Mouse (Mus musculus): ENCODE results near the gene Gsg1l. TPM values are rescaled to one million over a fixed set of nuclear protein-coding genes. Genes with fewer than 3 reads are reported as not detected.

The Gsg1l gene
- polyA plus RNA-seq, 1 experiment from 2014 or later = 0.65 TPM

DNA sequence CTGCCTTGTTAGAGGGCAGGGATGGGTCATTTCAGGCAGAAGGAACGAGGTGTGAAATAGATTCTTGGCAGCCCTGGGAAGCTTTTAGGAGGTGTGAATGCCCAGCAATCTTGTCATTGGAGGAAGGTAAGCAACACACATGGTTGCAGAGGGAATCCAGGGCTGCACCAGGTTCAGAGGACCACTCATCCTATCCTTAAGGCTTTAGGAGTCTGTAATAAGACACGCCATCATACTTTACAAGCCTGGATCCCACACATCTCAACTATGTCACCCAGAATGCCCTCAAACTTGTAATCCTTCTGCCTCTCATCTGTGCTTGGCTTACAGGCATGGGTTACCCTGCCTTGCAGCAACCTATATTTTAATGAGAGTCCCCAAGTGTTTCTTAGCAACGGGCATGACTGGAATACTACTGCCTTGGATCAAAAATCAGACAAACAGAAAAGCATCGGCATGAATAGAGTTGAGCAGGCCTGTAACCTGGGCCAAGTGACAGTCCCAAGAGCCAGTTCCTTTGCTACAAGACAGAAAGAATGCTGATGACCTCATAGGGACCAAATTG is 196.0 kb downstream of the Gsg1l start:
- H3K27ac ChIP-seq (ENCODE audit: low read length) = no peak overlapping the region
- no peaks in the 10 kb centered on the region for H3K36me3 ChIP-seq (ENCODE audit: control insufficient read depth, insufficient read depth, low read length)
- H3K4me3 ChIP-seq (ENCODE audit: low read depth, low read length) = no peak overlapping the region
- ATAC-seq (ENCODE audit: insufficient number of reproducible peaks, insufficient read depth, low FRiP score, low read depth) = no peak
- no peaks in the 10 kb centered on the region for H3K4me1 ChIP-seq (ENCODE audit: control insufficient read depth, insufficient read depth, low read length)
- no peak overlapping the region for H3K9ac ChIP-seq (replicated peaks; ENCODE audit: low read depth, low read length)
- H3K4me2 ChIP-seq (replicated peaks; ENCODE audit: low read depth, low read length) = no peak overlapping the region
- WGBS = 70% methylated on average over 4 of the region's 4 CpGs
- no peaks in the 10 kb centered on the region for H3K9me3 ChIP-seq (ENCODE audit: control insufficient read depth, low read depth, low read length)
- no peaks in the 10 kb centered on the region for H3K27me3 ChIP-seq (ENCODE audit: control insufficient read depth, insufficient read depth, low read length)

DNA sequence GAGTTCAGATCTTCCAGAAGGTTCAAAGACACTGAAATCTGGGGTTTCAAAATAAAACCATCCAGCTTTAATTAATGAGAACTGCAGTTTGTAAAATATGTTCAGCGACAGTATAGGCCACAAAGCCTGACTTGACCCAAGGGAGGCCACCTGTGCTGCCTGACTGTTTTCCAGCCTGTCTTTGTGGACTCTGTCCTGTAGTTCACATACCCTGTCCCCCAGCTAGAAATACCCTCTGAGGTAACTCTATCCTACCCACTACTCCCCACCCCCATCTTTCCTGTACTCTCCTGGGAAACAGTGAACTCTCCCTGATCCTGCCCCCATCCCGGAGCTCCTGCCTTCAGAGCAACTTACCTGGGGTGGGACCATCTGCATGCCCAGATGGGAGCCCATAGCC is 199.0 kb downstream of the Gsg1l start:
- H3K27me3 ChIP-seq (ENCODE audit: control insufficient read depth, insufficient read depth, low read length) = no peaks in the 10 kb centered on the region
- no peaks in the 10 kb centered on the region for H3K9me3 ChIP-seq (ENCODE audit: control insufficient read depth, low read depth, low read length)
- H3K36me3 ChIP-seq (ENCODE audit: control insufficient read depth, insufficient read depth, low read length) = no peaks in the 10 kb centered on the region
- H3K4me3 ChIP-seq (ENCODE audit: low read depth, low read length) = no peak overlapping the region
- WGBS = 81% methylated on average over 2 of the region's 2 CpGs
- H3K4me2 ChIP-seq (replicated peaks; ENCODE audit: low read depth, low read length) = no peak overlapping the region
- H3K27ac ChIP-seq (ENCODE audit: low read length) = no peak overlapping the region
- no peak for ATAC-seq (ENCODE audit: insufficient number of reproducible peaks, insufficient read depth, low FRiP score, low read depth)
- H3K9ac ChIP-seq (replicated peaks; ENCODE audit: low read depth, low read length) = no peak overlapping the region
- no peaks in the 10 kb centered on the region for H3K4me1 ChIP-seq (ENCODE audit: control insufficient read depth, insufficient read depth, low read length)

DNA sequence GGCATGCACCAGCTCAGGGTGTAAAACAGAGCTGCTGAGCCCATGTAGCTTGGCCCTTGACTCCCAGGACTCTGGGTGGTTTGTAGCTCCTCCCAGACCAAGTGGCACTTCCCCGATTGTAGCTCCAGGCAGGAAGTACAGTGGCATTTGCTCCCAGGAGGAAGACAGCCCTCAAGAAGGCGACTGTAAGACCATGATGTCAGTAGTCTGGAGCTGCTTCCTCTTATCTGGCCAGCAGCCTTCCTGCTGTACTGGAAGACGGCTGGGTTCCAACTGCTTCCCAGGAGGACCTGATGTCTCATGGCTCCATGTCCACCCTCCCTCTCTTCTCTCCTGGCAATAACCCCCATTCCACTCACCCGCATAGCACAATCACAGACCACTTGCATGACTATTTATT is 204.2 kb downstream of the Gsg1l start:
- Histone ChIP-seq H3K27me3 (ENCODE audit: control insufficient read depth, insufficient read depth, low read length) (no peaks in the 10 kb centered on the region), H3K27ac (ENCODE audit: low read length) (no peak overlapping the region), H3K4me2 (replicated peaks; ENCODE audit: low read depth, low read length) (no peak overlapping the region), H3K4me1 (ENCODE audit: control insufficient read depth, insufficient read depth, low read length) (no peaks in the 10 kb centered on the region), H3K9me3 (ENCODE audit: control insufficient read depth, low read depth, low read length) (no peaks in the 10 kb centered on the region), H3K9ac (replicated peaks; ENCODE audit: low read depth, low read length) (no peak overlapping the region), H3K36me3 (ENCODE audit: control insufficient read depth, insufficient read depth, low read length) (no peaks in the 10 kb centered on the region), H3K4me3 (ENCODE audit: low read depth, low read length) (no peak overlapping the region)
- no peak for ATAC-seq (ENCODE audit: insufficient number of reproducible peaks, insufficient read depth, low FRiP score, low read depth)
- WGBS = 64% methylated on average over 4 of the region's 4 CpGs

DNA sequence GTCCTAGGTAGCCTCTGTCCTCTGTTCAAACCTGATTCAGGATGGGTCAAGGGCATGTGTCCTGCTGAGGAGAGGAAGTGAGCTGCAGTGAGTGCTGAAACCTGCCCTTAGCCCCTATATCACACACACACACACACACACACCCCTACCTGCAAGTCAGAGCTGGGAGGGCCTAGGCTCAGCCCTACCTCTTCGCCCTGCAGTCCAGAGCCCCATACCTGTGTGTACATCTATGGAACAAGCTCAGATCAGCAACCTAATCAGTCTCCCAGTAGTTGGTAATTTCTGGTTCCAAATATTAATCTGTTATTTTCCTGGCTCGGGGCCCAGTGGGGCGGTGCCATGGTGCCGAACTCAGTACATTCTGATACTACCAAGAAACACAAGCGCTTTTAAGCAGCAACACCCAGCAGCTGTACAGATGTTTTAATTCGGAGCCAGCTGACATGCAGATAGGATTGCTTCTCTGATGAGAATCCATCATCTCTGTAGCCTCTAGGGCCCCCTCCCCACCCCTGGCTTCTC is 208.2 kb downstream of the Gsg1l start:
- no peaks in the 10 kb centered on the region for H3K9me3 ChIP-seq (ENCODE audit: control insufficient read depth, low read depth, low read length)
- no peaks in the 10 kb centered on the region for H3K36me3 ChIP-seq (ENCODE audit: control insufficient read depth, insufficient read depth, low read length)
- no peaks in the 10 kb centered on the region for H3K27me3 ChIP-seq (ENCODE audit: control insufficient read depth, insufficient read depth, low read length)
- H3K4me2 ChIP-seq (replicated peaks; ENCODE audit: low read depth, low read length) = no peak overlapping the region
- no peak overlapping the region for H3K27ac ChIP-seq (ENCODE audit: low read length)
- 66% methylated on average over 6 of the region's 6 CpGs for WGBS
- ATAC-seq (ENCODE audit: insufficient number of reproducible peaks, insufficient read depth, low FRiP score, low read depth) = no peak
- no peak overlapping the region for H3K4me3 ChIP-seq (ENCODE audit: low read depth, low read length)
- H3K4me1 ChIP-seq (ENCODE audit: control insufficient read depth, insufficient read depth, low read length) = peaks cover 8% of the 10 kb centered on the region; the same call in 1 of the 2 replicates
- H3K9ac ChIP-seq (replicated peaks; ENCODE audit: low read depth, low read length) = no peak overlapping the region

DNA sequence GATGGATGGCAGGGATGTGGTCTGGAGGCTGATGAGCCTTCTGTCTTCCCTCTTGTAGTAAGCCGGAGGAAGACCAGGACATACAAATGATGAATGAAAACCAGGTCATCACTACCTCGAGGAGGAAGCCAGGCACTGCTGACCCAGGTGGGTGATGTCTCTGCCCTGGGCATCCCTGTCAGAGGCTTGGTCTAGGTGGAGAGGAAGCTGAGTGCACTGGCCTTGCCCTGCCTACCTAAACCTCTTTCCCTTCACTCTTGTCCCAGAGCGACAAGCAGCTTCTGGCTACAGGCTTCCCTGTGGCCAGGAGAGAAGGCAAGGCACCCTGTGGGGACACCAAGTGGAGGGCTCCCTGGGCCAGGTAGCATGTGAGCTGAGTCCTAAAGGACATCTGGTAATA is 209.3 kb downstream of the Gsg1l start:
- H3K36me3 ChIP-seq (ENCODE audit: control insufficient read depth, insufficient read depth, low read length) = no peaks in the 10 kb centered on the region
- 67% methylated on average over 3 of the region's 3 CpGs for WGBS
- H3K9me3 ChIP-seq (ENCODE audit: control insufficient read depth, low read depth, low read length) = no peaks in the 10 kb centered on the region
- ATAC-seq (ENCODE audit: insufficient number of reproducible peaks, insufficient read depth, low FRiP score, low read depth) = no peak
- no peak overlapping the region for H3K4me3 ChIP-seq (ENCODE audit: low read depth, low read length)
- no peak overlapping the region for H3K9ac ChIP-seq (replicated peaks; ENCODE audit: low read depth, low read length)
- H3K4me1 ChIP-seq (ENCODE audit: control insufficient read depth, insufficient read depth, low read length) = peaks cover 8% of the 10 kb centered on the region; the same call in 1 of the 2 replicates
- H3K27me3 ChIP-seq (ENCODE audit: control insufficient read depth, insufficient read depth, low read length) = no peaks in the 10 kb centered on the region
- H3K4me2 ChIP-seq (replicated peaks; ENCODE audit: low read depth, low read length) = no peak overlapping the region
- H3K27ac ChIP-seq (ENCODE audit: low read length) = no peak overlapping the region

DNA sequence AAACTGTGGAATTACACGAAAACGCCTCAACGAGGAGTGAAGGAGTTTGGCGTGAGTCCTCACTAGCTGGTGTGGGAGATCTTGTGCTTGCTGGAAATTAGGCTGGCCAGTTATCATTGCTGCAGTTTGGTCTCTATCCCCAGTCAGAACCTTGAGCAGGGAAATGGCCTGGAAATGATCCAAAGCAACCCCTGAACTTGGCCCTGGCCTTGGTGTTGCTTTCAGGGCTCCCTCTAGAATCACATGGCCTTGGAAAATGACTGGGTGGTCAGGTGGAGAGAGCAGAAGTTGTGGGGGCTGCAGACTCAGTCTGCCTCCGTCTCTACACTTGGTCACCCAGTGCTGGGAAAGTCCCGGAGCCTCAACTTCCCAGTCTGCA is 210.0 kb downstream of the Gsg1l start:
- H3K36me3 ChIP-seq (ENCODE audit: control insufficient read depth, insufficient read depth, low read length) = no peaks in the 10 kb centered on the region
- no peak overlapping the region for H3K4me2 ChIP-seq (replicated peaks; ENCODE audit: low read depth, low read length)
- no peak for ATAC-seq (ENCODE audit: insufficient number of reproducible peaks, insufficient read depth, low FRiP score, low read depth)
- no peaks in the 10 kb centered on the region for H3K27me3 ChIP-seq (ENCODE audit: control insufficient read depth, insufficient read depth, low read length)
- 50% methylated on average over 6 of the region's 6 CpGs for WGBS
- H3K9me3 ChIP-seq (ENCODE audit: control insufficient read depth, low read depth, low read length) = no peaks in the 10 kb centered on the region
- no peak overlapping the region for H3K9ac ChIP-seq (replicated peaks; ENCODE audit: low read depth, low read length)
- H3K4me1 ChIP-seq (ENCODE audit: control insufficient read depth, insufficient read depth, low read length) = peaks cover 8% of the 10 kb centered on the region; the same call in 1 of the 2 replicates
- H3K27ac ChIP-seq (ENCODE audit: low read length) = no peak overlapping the region
- no peak overlapping the region for H3K4me3 ChIP-seq (ENCODE audit: low read depth, low read length)

DNA sequence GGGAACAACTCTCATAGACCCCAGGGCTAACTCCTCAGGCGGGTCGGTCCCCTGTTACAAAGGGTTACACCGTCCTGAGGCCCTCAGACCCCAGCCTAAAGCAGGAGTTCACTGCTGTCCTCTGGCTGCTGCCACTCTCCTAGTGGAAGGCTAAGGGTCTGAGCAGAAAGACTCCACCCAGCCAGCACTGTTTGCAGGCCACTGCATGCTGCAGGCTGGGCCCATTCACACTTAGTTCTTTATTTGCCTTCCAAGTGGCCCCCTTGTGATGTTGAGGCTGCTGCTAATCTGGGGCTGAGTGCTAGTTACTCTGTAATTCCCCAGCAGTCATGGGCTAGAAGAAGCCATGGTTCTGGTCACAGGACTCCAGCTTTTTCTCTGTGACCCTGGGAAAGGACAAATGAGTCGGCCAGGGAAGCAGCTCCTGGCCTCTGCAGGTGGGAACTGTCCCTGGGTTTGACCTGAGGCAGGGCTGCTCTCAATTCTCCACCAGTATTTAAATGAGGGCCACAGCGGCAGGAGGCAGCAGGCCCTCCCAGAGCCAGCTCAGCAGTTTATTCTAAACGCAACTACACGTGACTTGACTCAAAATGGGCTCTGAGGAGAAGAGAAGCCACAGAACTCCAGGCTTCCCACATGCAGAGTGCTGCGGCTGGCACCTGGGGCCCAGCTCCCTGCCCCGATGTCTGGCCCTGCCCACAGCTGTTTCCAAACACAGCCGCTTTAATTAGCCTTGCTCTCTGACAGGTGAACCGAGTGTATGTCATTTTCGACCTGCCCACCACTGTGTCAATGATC is 210.6 kb downstream of the Gsg1l start:
- H3K9me3 ChIP-seq (ENCODE audit: control insufficient read depth, low read depth, low read length) = no peaks in the 10 kb centered on the region
- WGBS = 27% methylated on average over 12 of the region's 12 CpGs
- H3K36me3 ChIP-seq (ENCODE audit: control insufficient read depth, insufficient read depth, low read length) = no peaks in the 10 kb centered on the region
- no peak overlapping the region for H3K4me2 ChIP-seq (replicated peaks; ENCODE audit: low read depth, low read length)
- H3K4me1 ChIP-seq (ENCODE audit: control insufficient read depth, insufficient read depth, low read length) = peaks cover 8% of the 10 kb centered on the region; the same call in 1 of the 2 replicates
- ATAC-seq (ENCODE audit: insufficient number of reproducible peaks, insufficient read depth, low FRiP score, low read depth) = no peak
- no peaks in the 10 kb centered on the region for H3K27me3 ChIP-seq (ENCODE audit: control insufficient read depth, insufficient read depth, low read length)
- H3K4me3 ChIP-seq (ENCODE audit: low read depth, low read length) = no peak overlapping the region
- H3K27ac ChIP-seq (ENCODE audit: low read length) = peak overlapping the region; percentile 52; the same call in 1 of the 2 replicates
- H3K9ac ChIP-seq (replicated peaks; ENCODE audit: low read depth, low read length) = no peak overlapping the region

DNA sequence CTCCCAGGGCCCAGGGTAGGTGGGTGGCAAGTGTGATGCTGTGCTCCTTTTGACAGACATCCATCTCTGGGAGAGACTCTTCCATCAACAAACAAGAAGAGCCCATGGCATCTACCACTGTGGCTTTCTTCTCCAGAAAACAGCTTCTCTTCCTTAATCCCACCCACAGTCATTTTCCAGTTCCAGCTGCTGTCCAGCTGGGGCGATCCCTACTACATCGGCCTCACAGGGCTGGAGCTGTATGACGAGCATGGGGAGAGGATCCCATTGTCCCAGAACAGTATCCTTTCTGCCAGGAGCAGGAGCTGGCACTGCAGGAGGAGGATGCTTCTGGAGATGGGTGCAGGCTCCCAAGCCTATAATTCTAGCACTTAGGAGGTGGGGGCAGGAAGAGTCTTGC is 213.6 kb downstream of the Gsg1l start:
- Histone ChIP-seq H3K9me3 (ENCODE audit: control insufficient read depth, low read depth, low read length) (no peaks in the 10 kb centered on the region), H3K36me3 (ENCODE audit: control insufficient read depth, insufficient read depth, low read length) (no peaks in the 10 kb centered on the region), H3K4me1 (ENCODE audit: control insufficient read depth, insufficient read depth, low read length) (peaks cover 30% of the 10 kb centered on the region), H3K4me3 (ENCODE audit: low read depth, low read length) (no peak overlapping the region), H3K9ac (replicated peaks; ENCODE audit: low read depth, low read length) (no peak overlapping the region), H3K27me3 (ENCODE audit: control insufficient read depth, insufficient read depth, low read length) (no peaks in the 10 kb centered on the region), H3K4me2 (replicated peaks; ENCODE audit: low read depth, low read length) (no peak overlapping the region), H3K27ac (ENCODE audit: low read length) (no peak overlapping the region)
- whole genome bisulfite sequencing = 78% methylated on average over 3 of the region's 3 CpGs
- ATAC-seq (ENCODE audit: insufficient number of reproducible peaks, insufficient read depth, low FRiP score, low read depth) = no peak

All from stomach, embryonic 14.5 days (tissue).